Mouse (Mus musculus) 416B (cell line): Measurements from ENCODE around the gene H6pd.

Source experiments
- DNase-seq: peaks from one replicate; pipeline ENCODE4 v3.0.0; 2011; ENCODE audit warnings: low read depth

Gene H6pd

DNA sequence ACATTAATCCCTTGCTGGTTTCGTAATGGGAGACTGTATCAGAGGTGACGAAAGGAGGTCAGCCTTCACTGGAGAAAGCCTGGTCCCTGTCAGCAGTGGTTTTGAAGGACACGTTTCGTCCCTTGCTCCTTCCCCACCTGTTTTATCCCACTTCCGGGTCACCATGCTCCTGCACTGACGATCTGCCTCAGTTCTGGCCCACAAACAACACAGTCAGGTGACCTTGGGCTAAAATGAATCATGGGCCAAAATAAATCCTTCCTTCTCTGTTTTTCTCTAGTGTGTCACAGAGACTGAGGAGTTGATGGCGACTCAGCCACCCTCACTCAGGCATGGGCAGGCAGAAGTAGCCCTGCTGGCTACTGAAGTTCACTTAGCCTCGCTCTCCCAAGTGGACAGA is 33.5 kb downstream of the H6pd start:
- DNase-seq = peak; percentile 36

GRCm38 (mm10) chr4:149971393-149971792 is 37.4 kb downstream of the H6pd start:
- no peak for DNase-seq

- DNase-seq = no peak
These were observed 40.3 kb downstream of the H6pd start for GRCm38 (mm10) chr4:149968526-149968925.

GRCm38 (mm10) chr4:149966963-149967362 is 41.9 kb downstream of the H6pd start:
- no peak for DNase-seq

- DNase-seq = peak; percentile 44
These were observed 42.6 kb downstream of the H6pd start for GRCm38 (mm10) chr4:149966252-149966651.

GRCm38 (mm10) chr4:149965672-149966071 is 43.2 kb downstream of the H6pd start:
- no peak for DNase-seq

DNA sequence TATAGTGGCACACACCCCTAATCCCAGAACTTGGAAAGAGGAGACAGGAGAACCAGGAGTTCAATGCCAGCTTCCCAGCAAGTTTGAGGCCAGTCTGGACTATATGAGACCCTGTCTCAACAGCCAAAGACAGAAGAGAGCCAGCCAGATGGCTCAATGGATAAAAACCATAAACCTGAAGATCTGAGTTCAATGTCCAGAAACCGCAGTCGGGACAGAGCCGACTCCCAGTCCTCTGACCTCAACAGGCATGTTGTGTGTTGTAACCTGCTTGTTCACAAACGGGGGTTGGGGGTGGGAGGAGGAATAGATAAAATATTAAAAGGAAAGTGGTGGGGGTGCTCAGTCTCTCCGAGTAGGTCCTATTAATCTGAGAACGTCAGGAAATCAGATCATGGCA is 43.6 kb downstream of the H6pd start:
- DNase-seq = no peak

- DNase-seq = no peak
These were observed 44.1 kb downstream of the H6pd start for GRCm38 (mm10) chr4:149964770-149965169.

DNA sequence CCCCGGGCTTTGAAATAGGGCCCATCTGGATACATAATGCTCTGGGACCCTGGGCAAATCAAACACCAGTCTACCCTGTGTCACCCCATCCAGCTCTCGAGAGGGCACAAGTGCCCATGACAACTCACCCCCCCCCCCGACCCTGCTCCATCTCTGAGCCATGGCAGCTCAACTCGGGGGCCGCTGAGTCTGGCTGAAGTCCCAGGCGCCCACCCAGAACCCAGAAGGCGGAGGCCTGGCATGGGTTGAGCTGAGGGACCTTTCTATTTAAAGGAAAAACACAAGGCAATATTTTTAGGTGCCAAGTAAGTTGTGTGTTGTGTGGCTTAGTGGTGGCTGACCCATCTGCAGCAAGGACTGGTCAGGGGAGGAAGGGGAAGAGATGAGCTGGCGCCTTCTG is 44.5 kb downstream of the H6pd start:
- no peak for DNase-seq

GRCm38 (mm10) chr4:149960391-149960790 is 48.4 kb downstream of the H6pd start:
- no peak for DNase-seq

GRCm38 (mm10) chr4:149959816-149960215 is 49.0 kb downstream of the H6pd start:
- no peak for DNase-seq

DNA sequence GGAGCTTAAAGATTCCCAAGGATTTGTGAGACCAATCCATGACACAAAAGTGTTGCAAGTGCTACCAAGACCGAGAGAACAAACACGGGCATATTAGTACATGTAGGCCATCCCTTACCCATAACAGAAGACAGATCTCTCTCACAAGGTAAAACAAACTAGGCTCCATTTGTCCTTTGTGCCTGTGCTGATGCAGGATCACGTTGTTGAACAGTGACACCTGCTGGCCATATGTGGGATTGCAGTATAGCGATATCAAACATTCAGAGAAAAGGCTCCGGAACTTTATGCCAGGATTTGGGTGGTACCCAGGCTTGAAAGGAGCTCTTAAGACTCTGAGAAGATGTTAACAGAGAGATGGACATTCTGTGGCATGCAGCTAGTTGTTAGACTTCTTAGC is 50.3 kb downstream of the H6pd start:
- peak; percentile 81 for DNase-seq

DNA sequence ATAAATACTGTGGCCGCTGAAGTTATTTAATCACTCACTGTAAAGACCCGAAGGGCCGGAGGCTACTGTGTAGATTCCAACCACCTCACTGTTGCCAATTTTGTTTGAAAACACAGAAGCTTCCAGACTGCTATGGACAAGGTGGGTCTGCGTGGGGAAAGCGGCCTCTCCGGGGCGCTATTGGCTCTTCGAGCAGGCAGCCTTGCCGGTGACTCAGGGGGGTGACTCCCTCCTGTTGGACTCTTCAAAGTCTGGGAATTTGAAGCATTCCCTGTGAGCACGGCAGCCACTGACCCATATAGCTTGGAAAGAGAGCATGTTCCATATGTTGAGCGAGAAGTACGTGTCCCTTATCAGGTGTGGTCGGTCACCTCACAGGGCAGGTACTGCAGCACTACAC is 52.8 kb downstream of the H6pd start:
- no peak for DNase-seq

- no peak for DNase-seq
These were observed 53.2 kb downstream of the H6pd start for GRCm38 (mm10) chr4:149955631-149956030.

GRCm38 (mm10) chr4:149954893-149955439 is 53.9 kb downstream of the H6pd start, which contains the start of gene Spsb1:
Spsb1 (minus strand) TSS chr4:149955043.
- DNase-seq = peak; percentile 98

- DNase-seq = peak; percentile 84
These were observed 55.0 kb downstream of the H6pd start for GRCm38 (mm10) chr4:149953621-149954481.

GRCm38 (mm10) chr4:149952201-149952600 is 56.6 kb downstream of the H6pd start:
- DNase-seq = no peak

- peak; percentile 17 for DNase-seq
These were observed 57.6 kb downstream of the H6pd start for GRCm38 (mm10) chr4:149951201-149951600.

GRCm38 (mm10) chr4:149949691-149950090 is 59.1 kb downstream of the H6pd start:
- no peak for DNase-seq

DNA sequence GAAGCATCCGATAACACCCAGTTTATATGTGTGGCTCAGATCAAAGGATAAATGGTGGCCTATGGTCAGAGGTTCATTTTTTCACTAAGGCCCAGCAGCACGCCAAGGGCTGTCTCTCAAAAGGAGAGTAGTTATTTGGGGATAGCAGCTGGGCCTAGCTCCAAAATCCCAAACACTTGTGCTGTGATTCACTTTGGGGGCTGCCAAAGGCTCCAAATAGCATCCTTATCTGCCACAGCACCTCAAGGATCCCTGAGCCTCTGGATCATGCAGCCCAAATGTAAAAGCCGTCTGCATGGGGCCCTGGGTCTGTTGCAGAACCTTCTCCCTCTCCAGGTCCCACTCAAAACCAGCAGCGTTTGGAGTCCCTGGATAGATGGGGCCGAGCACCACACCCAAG is 60.7 kb downstream of the H6pd start:
- no peak for DNase-seq

DNA sequence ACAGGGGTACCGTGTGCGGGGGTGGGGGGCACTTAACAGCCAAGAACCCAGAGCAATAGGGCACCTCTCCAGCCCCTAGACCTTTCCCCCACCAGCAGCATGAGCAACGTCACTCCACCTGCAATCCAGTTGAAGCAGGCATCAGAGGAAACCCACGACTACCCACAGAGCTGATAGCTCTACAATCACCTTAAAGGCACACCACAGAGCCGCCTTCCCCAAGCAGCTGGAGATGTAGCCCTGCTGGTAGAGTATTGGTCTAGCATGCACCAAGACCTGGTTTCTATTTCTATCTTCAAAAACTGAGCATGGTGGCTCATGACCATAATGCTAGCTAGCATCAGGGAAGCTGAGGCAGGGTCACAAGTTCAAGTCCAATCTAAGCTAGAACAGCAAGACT is 61.4 kb downstream of the H6pd start:
- DNase-seq = no peak

DNA sequence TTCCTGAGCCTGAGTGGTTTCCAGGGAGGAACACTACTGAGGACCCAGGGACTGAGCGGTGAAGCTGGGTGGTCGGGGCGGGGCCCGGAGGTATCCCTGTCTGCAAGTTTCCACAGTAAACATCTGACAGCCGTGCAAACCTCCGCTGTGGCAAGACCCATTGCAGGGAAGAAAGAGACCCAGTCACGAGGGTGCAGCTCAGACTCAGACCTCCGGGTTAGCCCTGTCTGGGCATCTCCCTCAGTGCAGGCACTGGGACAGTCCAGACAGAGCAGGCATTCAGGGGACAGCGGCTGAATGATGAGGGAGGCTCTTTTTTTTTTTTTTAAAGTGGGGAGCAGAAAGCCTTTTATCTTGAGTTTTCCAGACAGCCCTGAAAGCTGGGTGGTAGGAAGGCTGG is 63.6 kb downstream of the H6pd start:
- DNase-seq = no peak

- DNase-seq = no peak
These were observed 64.6 kb downstream of the H6pd start for GRCm38 (mm10) chr4:149944214-149944613.
